Mouse (Mus musculus) megakaryocyte, embryonic 14.5 days (primary cell): ENCODE measurements around the gene Kif5c. TPM values are rescaled to one million over a fixed set of nuclear protein-coding genes. Genes with fewer than 3 reads are reported as not detected.

Experiments
- H3K27me3 ChIP-seq: replicated peaks from 2 replicates; pipeline ENCODE3; 2012; ENCODE audit warnings: inconsistent platforms
- H3K36me3 ChIP-seq: replicated peaks from 2 replicates; pipeline ENCODE3; 2012; ENCODE audit warnings: low read length, inconsistent platforms, mixed read lengths
- H3K4me1 ChIP-seq: 2 replicates; pipeline ENCODE4 v1.6.1; 2012; ENCODE audit warnings: inconsistent platforms
- H3K4me3 ChIP-seq: replicated peaks from 2 replicates; pipeline ENCODE3; 2012; ENCODE audit warnings: moderate library complexity, mild to moderate bottlenecking, inconsistent platforms
- H3K9me3 ChIP-seq: 2 replicates; pipeline ENCODE4 v1.6.1; 2012; ENCODE audit warnings: inconsistent platforms
- FLI1 ChIP-seq: IDR thresholded peaks from 2 replicates; pipeline ENCODE4 v1.6.1; 2012; ENCODE audit warnings: low read length, inconsistent platforms, mixed read lengths
- GATA1 ChIP-seq: IDR thresholded peaks from 3 replicates; pipeline ENCODE4 v1.6.1; 2012; ENCODE audit warnings: mixed read lengths, low read length, inconsistent platforms, borderline replicate concordance
- polyA plus RNA-seq: library from polyadenylated mRNA; stranded (reverse); fragments of >175 nt; gene quantifications from 2 replicates; pipeline ENCODE4 v1.2.3, GENCODE M21; 2012; ENCODE audit warnings: low replicate concordance; ENCODE audit not compliant: insufficient read depth

Kif5c gene
- polyA plus RNA-seq, 1 experiment, result 0.02 TPM

DNA sequence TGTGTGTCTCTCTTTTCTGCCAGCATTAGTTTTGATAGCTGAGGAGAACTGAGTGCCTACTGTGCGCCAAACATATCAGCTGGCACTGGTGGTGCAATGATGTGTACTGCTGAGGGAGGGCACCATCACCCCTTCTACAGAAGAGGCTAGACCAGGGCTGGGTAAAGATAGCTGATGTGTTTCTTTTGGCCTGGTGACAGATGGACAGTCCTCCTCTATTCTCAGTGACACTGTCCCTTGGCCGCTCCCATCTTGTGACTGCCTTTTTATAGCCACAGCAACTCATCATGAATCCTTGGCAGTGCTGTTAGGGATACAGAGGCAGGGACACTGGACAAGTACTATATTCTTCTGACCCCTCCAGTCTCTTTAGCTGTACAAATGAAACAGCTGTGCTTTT, 35.8 kb upstream of the Kif5c start:
- Histone ChIP-seq H3K9me3 (peaks cover 14% of the 10 kb centered on the region; the same call in 1 of the 2 replicates), H3K4me1 (no peaks in the 10 kb centered on the region; the same call in 1 of the 2 replicates), H3K4me3 (no peak overlapping the region), H3K27me3 (peaks cover 13% of the 10 kb centered on the region), H3K36me3 (no peaks in the 10 kb centered on the region)
- TF ChIP-seq GATA1 (no peak), FLI1 (no peak)

DNA sequence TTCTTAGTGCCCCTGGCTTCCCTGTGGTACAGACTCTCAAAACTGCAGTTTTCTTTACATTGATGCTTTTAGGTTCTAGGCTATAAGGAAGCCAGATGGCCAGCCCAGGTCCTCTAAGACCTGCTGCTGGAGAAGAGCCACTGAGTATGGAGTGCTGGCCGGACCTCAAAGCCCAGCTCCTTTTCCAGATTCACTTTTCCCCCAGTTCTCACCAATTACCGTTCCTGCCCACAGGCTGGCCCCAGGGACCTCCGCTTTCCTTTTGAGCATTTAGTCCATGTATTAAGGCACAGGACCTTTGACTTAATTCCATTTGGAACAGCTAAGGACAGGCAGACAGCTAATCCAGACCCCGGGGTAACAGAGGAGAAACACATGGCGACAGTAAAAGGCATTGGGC, 28.6 kb upstream of the Kif5c start:
- H3K4me1 ChIP-seq, result no peaks in the 10 kb centered on the region
- no peak overlapping the region for H3K4me3 ChIP-seq
- H3K27me3 ChIP-seq, result no peaks in the 10 kb centered on the region
- H3K9me3 ChIP-seq, result peaks cover 10% of the 10 kb centered on the region; the same call in 1 of the 2 replicates
- no peaks in the 10 kb centered on the region for H3K36me3 ChIP-seq
- no peak for TF ChIP-seq FLI1

DNA sequence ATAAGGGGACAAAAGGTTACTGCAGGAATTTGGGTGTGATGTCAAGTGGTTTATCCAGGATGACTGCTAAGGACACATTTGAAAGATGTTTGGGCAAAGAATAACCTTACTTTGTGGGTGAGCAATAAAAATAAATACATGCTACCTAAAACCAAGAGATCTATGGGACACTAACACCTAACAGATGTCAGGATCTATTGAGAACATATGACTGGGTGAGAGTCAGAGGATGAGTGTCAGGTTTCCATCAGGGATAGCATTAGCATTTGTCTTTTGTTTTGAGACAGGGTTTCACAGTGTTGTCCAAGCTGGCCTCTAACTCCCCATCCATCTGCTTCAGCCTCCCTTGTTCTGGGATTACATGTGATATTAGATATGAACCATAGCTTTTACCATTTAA, 26.2 kb upstream of the Kif5c start:
- Histone ChIP-seq H3K36me3 (no peaks in the 10 kb centered on the region), H3K27me3 (peaks cover 1% of the 10 kb centered on the region), H3K4me3 (no peak overlapping the region), H3K4me1 (no peaks in the 10 kb centered on the region), H3K9me3 (peaks cover 9% of the 10 kb centered on the region; the same call in 1 of the 2 replicates)
- TF ChIP-seq FLI1, result no peak
- no peak for TF ChIP-seq GATA1

- no peak overlapping the region for H3K4me3 ChIP-seq
- peaks cover 16% of the 10 kb centered on the region; the same call in 1 of the 2 replicates for H3K9me3 ChIP-seq
- TF ChIP-seq FLI1 (no peak), GATA1 (no peak)
- no peaks in the 10 kb centered on the region for H3K4me1 ChIP-seq
- H3K36me3 ChIP-seq, result no peaks in the 10 kb centered on the region
- peaks cover 1% of the 10 kb centered on the region for H3K27me3 ChIP-seq
Observed at GRCm38 (mm10) chr2:49594886-49595285, 24.2 kb upstream of the Kif5c start.

GRCm38 (mm10) chr2:49596318-49596717, 22.8 kb upstream of the Kif5c start:
- no peak for TF ChIP-seq GATA1
- no peak for TF ChIP-seq FLI1
- no peak overlapping the region for H3K4me3 ChIP-seq
- H3K4me1 ChIP-seq, result no peaks in the 10 kb centered on the region
- peaks cover 21% of the 10 kb centered on the region for H3K9me3 ChIP-seq
- peaks cover 1% of the 10 kb centered on the region for H3K27me3 ChIP-seq
- no peaks in the 10 kb centered on the region for H3K36me3 ChIP-seq

DNA sequence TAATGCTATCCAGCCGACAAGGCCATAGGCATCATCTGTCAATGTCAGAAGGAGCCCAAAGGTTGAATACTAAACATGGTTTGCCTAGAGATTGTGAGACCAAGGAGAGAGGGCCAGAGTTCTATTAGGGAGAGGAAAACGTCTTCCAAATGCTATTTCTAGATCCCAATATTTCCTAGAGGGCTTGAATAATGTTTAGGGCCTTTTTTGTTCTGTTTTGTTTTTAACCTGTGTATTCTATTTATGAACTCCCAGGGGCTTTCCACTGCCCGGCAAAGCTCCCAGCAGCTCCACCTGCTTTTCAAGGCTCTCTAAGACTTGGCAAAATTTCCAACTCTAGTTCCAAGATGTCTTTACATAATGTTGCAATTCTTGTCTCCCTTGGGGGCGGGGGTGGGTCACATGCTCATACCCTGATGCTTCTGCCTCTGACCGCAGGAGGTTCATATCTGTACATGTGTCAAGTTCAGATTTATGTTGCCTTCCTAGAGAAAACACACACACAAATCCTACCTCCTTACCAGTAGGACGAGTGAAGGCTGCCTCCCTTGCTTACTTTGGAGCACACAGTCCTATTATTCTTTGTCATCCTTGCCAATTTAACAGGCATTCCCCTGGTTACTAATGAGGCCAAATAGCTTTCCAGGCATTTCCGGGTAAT, 18.9 kb upstream of the Kif5c start:
- H3K27me3 ChIP-seq, result peaks cover 1% of the 10 kb centered on the region
- TF ChIP-seq GATA1, result no peak
- no peak for TF ChIP-seq FLI1
- peaks cover 33% of the 10 kb centered on the region for H3K9me3 ChIP-seq
- H3K4me3 ChIP-seq, result no peak overlapping the region
- no peaks in the 10 kb centered on the region for H3K4me1 ChIP-seq
- no peaks in the 10 kb centered on the region for H3K36me3 ChIP-seq

DNA sequence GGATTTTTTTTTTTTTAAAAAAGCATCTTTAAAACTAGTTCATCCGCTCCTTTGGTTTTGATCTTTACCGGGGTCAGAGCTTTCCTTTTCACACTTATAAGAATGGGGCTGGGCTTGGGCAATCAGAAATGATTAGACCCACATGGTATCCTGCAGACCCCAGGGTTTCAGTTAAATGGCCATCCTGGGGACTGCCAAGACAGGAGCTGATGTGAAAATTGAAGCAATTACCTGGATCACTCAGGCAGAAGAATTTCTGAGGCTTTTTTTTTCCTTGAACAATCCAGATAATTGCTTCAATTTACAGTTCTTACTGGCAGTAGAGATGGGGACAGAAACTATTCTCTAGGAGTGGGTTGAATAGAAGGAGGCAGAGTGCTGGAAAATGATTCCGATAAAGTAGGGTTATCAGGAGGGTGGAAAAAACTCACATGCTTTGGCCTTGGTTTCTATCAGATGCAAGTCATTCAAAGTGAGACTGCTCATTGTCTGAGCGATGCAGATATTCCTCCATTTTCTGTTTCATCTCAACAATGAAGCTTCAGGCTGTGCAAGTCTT, 16.2 kb upstream of the Kif5c start:
- TF ChIP-seq GATA1, result no peak
- TF ChIP-seq FLI1, result no peak
- Histone ChIP-seq H3K27me3 (no peaks in the 10 kb centered on the region), H3K36me3 (no peaks in the 10 kb centered on the region), H3K4me1 (no peaks in the 10 kb centered on the region), H3K9me3 (peaks cover 25% of the 10 kb centered on the region), H3K4me3 (no peak overlapping the region)

DNA sequence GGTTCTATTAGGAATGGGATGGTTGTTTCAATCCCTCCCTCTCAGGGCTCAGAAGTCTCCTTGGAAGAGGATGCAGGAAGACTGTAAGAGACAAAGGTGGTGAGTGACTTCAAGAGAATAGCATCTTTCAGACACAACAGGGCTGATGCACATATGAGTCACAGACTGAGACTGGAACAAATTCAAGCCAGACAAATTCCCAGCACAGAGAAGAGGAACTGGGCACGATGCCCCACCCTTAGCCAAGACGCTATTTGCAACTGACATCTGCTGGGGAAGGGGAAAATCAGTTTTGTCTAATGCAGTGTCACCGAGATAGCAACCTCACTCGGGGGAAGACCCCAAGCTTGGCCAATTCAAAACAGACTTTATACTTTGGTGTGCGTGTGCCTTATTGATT, 9.5 kb upstream of the Kif5c start:
- no peak overlapping the region for H3K4me3 ChIP-seq
- TF ChIP-seq GATA1 (no peak), FLI1 (no peak)

DNA sequence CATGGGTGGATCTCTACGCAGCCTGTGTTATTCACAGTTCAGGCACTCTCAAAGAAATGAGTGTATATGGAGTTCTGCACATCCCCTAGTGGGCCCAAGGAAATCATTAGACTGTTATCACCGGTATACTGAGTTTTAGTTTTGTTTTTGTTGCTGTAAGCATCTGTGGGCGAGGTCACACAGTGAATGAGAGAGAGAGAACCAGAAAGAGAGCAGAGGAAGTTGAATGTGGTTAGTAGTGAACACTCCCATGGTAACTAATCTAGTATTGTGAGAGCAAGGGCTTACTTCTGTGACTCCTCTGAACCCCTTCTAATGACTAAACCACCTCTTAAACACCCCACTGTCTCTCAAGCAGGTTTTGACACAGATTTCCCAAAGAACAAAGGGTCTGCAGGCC, 2.3 kb upstream of the Kif5c start:
- no peaks in the 10 kb centered on the region for H3K9me3 ChIP-seq

More for the DNA sequence above, 9.5 kb upstream of the Kif5c start:
- H3K27me3 ChIP-seq, result peaks cover 5% of the 10 kb centered on the region
- H3K9me3 ChIP-seq, result no peaks in the 10 kb centered on the region
- no peaks in the 10 kb centered on the region for H3K36me3 ChIP-seq
- no peaks in the 10 kb centered on the region for H3K4me1 ChIP-seq

GRCm38 (mm10) chr2:49619719-49620522, 823 bp downstream of the Kif5c start:
- H3K4me1 ChIP-seq, result peaks cover 13% of the 10 kb centered on the region
- TF ChIP-seq FLI1 (no peak), GATA1 (no peak)
- H3K27me3 ChIP-seq, result peaks cover 51% of the 10 kb centered on the region
- H3K4me3 ChIP-seq, result peak overlapping the region; percentile 90
- H3K36me3 ChIP-seq, result no peaks in the 10 kb centered on the region
- peaks cover 19% of the 10 kb centered on the region for H3K9me3 ChIP-seq

More for the DNA sequence above, 2.3 kb upstream of the Kif5c start:
- Histone ChIP-seq H3K36me3 (no peaks in the 10 kb centered on the region), H3K4me1 (peaks cover 13% of the 10 kb centered on the region), H3K4me3 (no peak overlapping the region), H3K27me3 (peaks cover 45% of the 10 kb centered on the region)
- no peak for TF ChIP-seq GATA1
- TF ChIP-seq FLI1, result no peak
